Mouse (Mus musculus): ENCODE data around the gene Zap70.

Gene Zap70

GRCm38 (mm10) chr1:36761568-36761967 is at the start of gene Zap70:
Gene Zap70 (plus strand): TSS chr1:36761798.
- DNase-seq (ENCODE audit: low spot score in 2 of 2), result peak in 1 of 2 experiments; percentile 6

GRCm38 (mm10) chr1:36714311-36714710 is 47.3 kb upstream of the Zap70 start, which contains the start of gene Actr1b:
Gene Actr1b (minus strand): TSS chr1:36714422.
- DNase-seq (ENCODE audit: low spot score in 2 of 2), result no peak

- DNase-seq (ENCODE audit: low spot score in 2 of 2), result no peak
These were observed 42.8 kb upstream of the Zap70 start for GRCm38 (mm10) chr1:36718786-36719185.

- DNase-seq (ENCODE audit: low spot score in 2 of 2), result no peak
These were observed 38.2 kb upstream of the Zap70 start for GRCm38 (mm10) chr1:36723146-36724056.

GRCm38 (mm10) chr1:36724057-36724431 is 37.6 kb upstream of the Zap70 start:
- DNase-seq (ENCODE audit: low spot score in 2 of 2), result no peak

- peak; percentile 83 to 88 for DNase-seq (ENCODE audit: low spot score in 2 of 2)
These were observed 24.3 kb upstream of the Zap70 start for GRCm38 (mm10) chr1:36737300-36737699.

- no peak for DNase-seq (ENCODE audit: low spot score in 2 of 2)
These were observed 22.4 kb upstream of the Zap70 start for GRCm38 (mm10) chr1:36739231-36739630.

- DNase-seq (ENCODE audit: low spot score in 2 of 2), result no peak
These were observed 18.6 kb upstream of the Zap70 start for GRCm38 (mm10) chr1:36743046-36743445.

- DNase-seq (ENCODE audit: low spot score in 2 of 2), result peak; percentile 86 to 93
These were observed 17.2 kb upstream of the Zap70 start for GRCm38 (mm10) chr1:36744268-36744944.

GRCm38 (mm10) chr1:36745661-36746060 is 15.9 kb upstream of the Zap70 start:
- no peak for DNase-seq (ENCODE audit: low spot score in 2 of 2)

- DNase-seq (ENCODE audit: low spot score in 2 of 2), result no peak
These were observed 15.1 kb upstream of the Zap70 start for GRCm38 (mm10) chr1:36746452-36746851.

GRCm38 (mm10) chr1:36753932-36754675 is 7.5 kb upstream of the Zap70 start:
- DNase-seq (ENCODE audit: low spot score in 2 of 2), result peak in 1 of 2 experiments; percentile 19

- peak in 1 of 2 experiments; percentile 12 for DNase-seq (ENCODE audit: low spot score in 2 of 2)
These were observed 3.0 kb upstream of the Zap70 start for GRCm38 (mm10) chr1:36758553-36758952.

GRCm38 (mm10) chr1:36759076-36759475 is 2.5 kb upstream of the Zap70 start:
- DNase-seq (ENCODE audit: low spot score in 2 of 2), result peak in 1 of 2 experiments; percentile 13

- peak in 1 of 2 experiments; percentile 8 for DNase-seq (ENCODE audit: low spot score in 2 of 2)
These were observed 1.2 kb upstream of the Zap70 start for GRCm38 (mm10) chr1:36760401-36760800.

- DNase-seq (ENCODE audit: low spot score in 2 of 2), result peak in 1 of 2 experiments; percentile 8
These were observed 537 bp upstream of the Zap70 start for GRCm38 (mm10) chr1:36761061-36761460.

- no peak for DNase-seq (ENCODE audit: low spot score in 2 of 2)
These were observed 5.0 kb downstream of the Zap70 start for GRCm38 (mm10) chr1:36766431-36767205.

GRCm38 (mm10) chr1:36767321-36767720 is 5.7 kb downstream of the Zap70 start:
- DNase-seq (ENCODE audit: low spot score in 2 of 2), result no peak

GRCm38 (mm10) chr1:36768786-36769185 is 7.2 kb downstream of the Zap70 start:
- no peak for DNase-seq (ENCODE audit: low spot score in 2 of 2)

- DNase-seq (ENCODE audit: low spot score in 2 of 2), result no peak
These were observed 8.4 kb downstream of the Zap70 start for GRCm38 (mm10) chr1:36769951-36770350.

- no peak for DNase-seq (ENCODE audit: low spot score in 2 of 2)
These were observed 9.4 kb downstream of the Zap70 start for GRCm38 (mm10) chr1:36770998-36771397.
